Mouse (Mus musculus) embryonic stem cell, embryonic (primary cell): ENCODE measurements at regions not wholly inside any gene's neighbourhood (a gene's known extent, or its start where the extent isn't known, plus 50 kb on each side); places are given as distances from the start of the nearest gene placed in this dataset.

Experiments
- CTCF ChIA-PET, 4 experiments: fragments of 300-600 bp in 2 of 4; fragments of 350-600 bp in 2 of 4; sonication (Branson Sonifier 250); formaldehyde crosslinking; loops; one replicate each; lab custom pipeline; 2022; ENCODE audit warnings: inconsistent platforms in 2 of 4; lab: Charles Lee
- POLR2A ChIA-PET, 4 experiments: fragments of 300-600 bp in 2 of 4; fragments of 350-600 bp in 2 of 4; sonication (Branson Sonifier 250); formaldehyde crosslinking; loops; one replicate each; lab custom pipeline; 2022; ENCODE audit warnings: antibody characterized with exemption in 4 of 4, inconsistent platforms in 1 of 4; lab: Charles Lee

DNA sequence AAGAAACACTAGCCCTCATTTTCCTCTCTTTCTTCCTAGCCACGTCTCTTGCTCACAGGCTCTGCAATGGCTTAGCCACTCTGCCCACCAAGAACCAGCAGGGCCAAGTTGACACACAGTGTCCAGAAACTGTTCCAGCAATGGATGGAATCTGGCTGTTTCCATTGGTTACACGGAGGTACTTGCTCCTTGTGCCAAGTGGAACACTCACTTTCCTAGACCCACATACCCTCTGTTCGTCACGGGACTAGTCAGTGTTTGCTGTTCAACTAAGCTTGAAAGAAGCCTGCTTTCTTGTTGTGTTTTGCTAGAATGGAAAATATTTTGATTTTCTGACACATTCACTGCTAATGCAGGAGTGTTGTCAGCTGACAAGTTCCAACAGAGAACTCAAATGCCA is 575.7 kb upstream of the Gulo start:
- ChIA-PET CTCF (no interaction called here), POLR2A (no interaction called here)

DNA sequence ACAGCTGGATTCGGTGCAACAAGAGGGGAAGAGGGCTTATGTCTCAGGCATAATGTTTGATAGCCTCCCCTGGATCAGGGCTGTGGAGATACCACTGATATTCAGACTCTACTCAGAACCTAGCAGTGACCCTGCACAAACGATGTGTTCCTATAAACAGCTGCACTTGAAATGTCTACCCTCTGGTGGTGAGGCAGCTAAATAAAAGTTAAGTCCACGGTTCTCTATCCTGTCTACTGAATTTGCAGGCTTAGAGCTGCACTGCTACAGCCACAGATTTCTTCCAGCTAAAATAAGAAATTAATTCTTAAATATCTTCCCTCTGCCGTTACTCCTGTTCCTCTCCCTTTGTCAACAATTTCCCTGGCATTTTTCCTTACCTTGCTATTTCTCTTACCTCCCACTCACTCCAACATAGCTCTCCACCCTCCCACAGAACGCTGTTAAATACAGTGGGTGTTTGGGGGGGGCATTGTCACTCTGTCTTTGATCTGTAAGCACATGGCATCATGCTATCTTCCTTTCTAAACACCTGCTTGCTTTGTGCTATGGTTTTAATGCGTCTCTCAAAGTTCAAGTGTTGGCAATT is 571.0 kb upstream of the Gulo start:
- ChIA-PET POLR2A (no interaction called here), CTCF (no interaction called here)

DNA sequence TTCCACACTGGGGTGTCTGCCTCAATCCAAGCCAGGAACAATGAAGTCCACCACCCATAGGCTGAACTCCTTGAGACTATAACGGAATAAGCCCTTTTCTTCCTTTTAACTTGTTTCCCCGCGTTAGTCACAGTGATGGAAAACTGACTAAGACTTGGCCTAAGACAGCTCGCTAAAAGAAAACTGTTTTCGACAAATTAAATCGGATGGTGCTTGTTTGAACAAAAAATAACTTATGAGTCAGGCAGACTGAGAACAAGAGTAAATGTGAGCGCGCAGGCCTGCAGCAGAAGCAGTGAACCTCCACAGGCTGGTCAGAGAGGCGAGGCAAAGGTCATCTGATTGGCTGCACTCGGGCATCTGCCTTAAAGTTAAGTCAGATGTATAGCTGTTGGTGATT is 557.6 kb upstream of the Gulo start:
- ChIA-PET CTCF (no interaction called here), POLR2A (no interaction called here)

DNA sequence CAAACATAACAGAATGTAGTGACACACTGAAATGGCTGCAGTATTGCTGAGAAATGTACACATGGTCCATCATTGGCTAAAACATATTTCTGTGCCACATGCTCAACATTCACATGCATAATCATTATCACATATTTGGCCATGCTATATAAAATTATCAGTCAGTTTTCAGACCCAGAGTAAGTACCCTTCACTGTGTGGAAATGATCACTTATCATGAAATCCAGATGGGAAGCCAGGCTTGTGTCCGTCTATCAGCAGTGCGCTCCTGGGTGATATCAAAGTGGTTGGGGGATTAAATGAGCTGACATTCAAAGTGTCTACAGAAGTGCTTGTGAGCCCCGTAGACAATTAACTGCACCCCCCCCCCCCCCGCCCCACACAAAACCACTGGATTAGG is 553.7 kb upstream of the Gulo start:
- POLR2A ChIA-PET, result interaction anchor here in 1 of 4 experiments (0.6 kb wide), 1 partner anchor 237 kb away, joined by 4 read pairs; no protein-coding TSS in a partner anchor
- CTCF ChIA-PET, result interaction anchor here in 1 of 4 experiments (0.5 kb wide), 1 partner anchor 185 kb away, joined by 4 read pairs; no protein-coding TSS in a partner anchor

DNA sequence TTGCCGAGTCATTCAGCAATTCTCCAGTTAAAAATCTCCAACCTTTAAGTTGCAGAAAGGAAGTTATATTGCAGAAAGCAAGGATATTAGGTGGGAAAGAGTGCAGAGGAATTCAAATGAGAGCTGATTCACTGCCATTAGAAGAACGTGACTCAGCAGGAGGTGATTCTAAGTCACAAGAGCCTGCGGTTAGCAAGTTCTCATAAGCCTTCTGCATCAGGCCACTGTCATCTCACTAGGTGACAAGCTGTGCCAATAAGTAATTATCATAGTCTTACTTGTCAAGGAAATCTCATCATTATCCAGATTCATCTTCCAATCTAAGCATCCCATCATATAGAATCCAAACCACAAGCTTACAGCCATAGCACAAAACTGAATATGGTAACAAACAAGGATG is 552.7 kb upstream of the Gulo start:
- CTCF ChIA-PET, result no interaction called here
- POLR2A ChIA-PET, result no interaction called here

DNA sequence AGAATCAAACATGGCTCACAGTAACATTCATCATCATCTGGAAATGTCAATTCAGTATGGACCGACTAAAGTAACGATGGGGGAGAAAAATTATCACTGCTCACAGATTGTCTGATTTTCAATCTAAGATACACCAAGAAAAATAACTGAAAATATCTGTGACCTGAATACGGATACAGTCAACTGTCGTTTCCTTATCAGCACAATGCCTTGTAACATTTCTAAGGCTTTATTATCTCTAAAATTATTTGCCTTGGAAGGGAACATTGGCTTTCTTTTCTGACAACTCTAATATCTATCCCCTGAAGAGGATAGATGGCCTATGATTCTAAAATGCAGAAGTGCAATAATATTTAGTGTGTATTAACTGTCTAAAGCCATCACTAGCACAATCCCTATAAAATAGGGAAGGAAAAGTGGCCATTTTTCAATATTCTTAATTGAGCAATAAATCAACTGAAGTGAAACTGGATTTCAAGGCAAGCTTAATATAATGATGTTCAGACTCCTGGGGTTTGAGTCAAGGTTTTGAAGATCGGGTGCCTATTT is 552.1 kb upstream of the Gulo start:
- ChIA-PET POLR2A (no interaction called here), CTCF (interaction anchor here in 1 of 4 experiments (0.6 kb wide), 1 partner anchor 183 kb away, joined by 3 read pairs; no protein-coding TSS in a partner anchor)

DNA sequence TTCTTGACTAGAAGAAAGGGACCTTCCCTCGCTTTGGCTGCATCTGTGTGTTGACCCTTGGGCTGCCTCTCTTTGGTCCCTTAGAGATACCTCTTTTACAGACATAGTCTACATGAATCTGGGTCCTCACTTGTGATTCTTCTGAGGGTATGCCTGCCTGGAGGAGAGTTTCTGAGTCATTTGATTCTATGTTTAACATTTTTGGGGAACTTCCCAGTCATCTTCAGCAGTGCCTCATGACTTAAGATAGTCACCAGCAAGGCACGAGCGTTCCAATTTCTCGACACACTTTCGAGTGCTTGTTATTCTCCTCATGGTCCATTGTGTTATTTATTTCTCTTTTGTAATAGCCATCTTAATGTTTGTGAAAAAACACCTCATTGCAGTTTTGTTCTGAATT is 549.4 kb upstream of the Gulo start:
- CTCF ChIA-PET, result no interaction called here
- POLR2A ChIA-PET, result no interaction called here

DNA sequence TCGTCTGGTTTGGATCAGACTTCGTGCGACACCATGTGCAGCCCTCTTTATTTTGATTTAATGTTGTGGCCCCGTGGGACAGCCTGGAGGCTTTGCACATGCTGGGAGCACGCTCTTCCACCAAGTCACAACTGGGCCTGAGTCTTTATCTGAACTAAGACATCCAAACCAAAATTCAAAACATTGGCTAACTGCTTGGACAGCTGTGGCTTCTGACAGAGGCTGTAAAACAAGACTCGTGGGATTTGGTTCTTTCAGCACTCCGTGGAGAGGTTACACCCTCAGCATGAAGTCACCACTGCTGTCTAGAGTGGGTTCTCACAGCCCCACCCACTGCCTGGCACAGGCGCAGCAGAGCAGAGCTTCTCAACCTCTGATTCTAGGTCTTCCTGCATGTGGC is 548.6 kb upstream of the Gulo start:
- ChIA-PET POLR2A (no interaction called here), CTCF (no interaction called here)

DNA sequence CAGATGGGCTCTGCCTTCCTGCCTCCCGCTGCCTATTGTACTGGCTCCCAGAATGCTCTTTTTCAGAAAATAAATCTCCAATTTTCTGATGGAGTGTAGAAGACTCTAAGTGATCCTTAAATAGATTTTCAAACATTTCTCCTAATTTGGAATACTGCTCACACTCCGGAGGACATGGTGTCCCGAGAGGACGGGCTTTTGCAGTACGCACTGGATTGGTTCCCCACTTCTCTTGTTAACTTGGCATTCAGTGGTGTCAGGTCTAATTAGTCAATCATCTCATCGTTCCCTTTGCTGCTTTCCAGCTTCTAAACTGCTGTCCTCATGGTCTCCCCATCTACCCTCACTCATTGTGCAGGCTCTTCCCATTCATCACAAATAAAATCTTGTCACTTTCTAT is 529.5 kb upstream of the Gulo start:
- POLR2A ChIA-PET, result no interaction called here
- CTCF ChIA-PET, result no interaction called here

DNA sequence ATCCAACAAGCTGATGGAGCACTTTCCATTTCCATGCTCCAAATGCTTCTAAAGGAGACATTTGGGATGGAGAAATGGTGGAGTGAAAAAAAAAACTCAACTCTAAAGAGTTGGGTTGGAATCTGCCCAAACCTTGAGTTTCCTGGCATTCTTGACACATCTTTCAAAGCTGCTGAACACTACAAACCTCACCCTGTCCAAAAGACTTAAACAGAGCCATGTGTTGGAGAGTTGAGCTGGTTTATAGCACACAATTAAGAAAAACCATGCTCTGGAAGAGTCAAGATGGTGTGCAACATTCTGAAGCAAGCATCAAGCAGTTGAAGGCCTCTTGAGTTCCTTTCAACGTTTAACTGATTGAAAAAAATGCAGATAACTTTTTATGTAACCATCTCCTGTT is 525.7 kb upstream of the Gulo start:
- ChIA-PET CTCF (interaction anchor here in 1 of 4 experiments (0.5 kb wide), 1 partner anchor 259 kb away, joined by 4 read pairs; no protein-coding TSS in a partner anchor), POLR2A (interaction anchor here in 2 of 4 experiments (0.6 to 2.1 kb wide), 2 partner anchors 13 to 1033 kb away, joined by 4 read pairs; no protein-coding TSS in a partner anchor)

DNA sequence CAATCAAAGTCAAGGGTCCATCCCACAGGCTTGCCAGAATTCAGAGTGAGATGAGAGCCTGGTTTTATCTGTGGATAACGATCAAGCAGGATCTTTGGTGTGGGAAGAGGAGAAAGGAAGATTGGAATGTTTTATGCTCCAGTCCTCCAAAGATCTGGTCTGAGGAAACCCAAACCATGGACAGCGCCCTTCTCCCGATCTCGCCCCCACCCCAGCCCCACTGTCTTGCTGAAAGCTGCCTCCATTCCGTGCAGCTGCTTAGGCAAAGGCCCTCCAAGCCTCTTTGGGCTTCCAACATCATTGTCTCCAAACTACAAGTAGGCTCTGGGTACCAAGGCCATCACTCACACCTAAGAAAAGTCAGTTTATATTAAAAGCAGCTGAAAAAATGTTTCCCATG is 519.1 kb upstream of the Gulo start:
- ChIA-PET POLR2A (no interaction called here), CTCF (no interaction called here)

DNA sequence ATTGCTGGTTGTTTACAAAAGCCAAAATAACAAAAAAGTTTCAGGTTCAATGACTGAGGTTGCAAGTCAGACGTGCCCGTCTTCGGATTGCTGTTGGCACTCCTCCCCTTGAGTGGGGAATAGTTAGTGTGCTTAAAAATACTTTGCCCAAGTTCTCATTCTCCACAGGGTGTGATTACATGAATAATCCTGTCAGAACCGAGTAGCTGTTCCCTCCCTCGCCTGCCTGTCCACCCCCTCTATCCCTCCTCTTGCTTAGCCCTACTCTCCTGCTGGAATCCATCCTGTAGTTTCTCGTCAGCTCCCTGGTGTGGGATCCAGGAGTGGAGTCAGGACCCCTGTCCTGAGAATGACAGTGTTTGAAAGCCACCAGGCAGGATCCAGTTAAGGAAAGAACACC is 518.1 kb upstream of the Gulo start:
- POLR2A ChIA-PET, result no interaction called here

DNA sequence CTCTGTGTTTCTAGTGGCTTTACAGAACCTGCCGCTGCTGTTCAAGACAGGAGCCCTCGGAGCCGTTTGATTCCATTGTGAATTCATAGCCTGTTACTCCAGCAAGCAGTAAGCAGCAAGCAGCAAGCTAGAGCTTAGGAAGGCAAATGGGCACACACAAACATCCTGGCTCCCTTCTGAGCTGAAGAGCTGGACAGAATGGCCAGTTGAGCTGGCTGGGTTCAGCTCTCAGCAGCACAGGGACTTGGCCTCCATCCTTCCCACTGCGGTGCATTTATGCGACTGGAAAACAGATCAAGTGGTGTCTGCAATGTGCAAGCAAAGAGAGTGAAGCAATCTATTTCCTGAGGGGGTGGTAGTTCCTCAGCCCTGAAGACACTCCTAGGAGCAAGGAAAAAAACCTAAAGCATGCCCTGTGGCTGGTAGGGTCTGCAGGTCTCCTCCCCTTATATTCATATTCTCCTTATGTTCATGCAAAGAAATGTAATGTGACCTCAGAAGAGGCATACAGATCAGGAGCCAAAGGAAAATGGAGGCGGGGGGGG is 513.9 kb upstream of the Gulo start:
- ChIA-PET POLR2A (no interaction called here), CTCF (no interaction called here)

More for the DNA sequence above, 518.1 kb upstream of the Gulo start:
- CTCF ChIA-PET, result no interaction called here

DNA sequence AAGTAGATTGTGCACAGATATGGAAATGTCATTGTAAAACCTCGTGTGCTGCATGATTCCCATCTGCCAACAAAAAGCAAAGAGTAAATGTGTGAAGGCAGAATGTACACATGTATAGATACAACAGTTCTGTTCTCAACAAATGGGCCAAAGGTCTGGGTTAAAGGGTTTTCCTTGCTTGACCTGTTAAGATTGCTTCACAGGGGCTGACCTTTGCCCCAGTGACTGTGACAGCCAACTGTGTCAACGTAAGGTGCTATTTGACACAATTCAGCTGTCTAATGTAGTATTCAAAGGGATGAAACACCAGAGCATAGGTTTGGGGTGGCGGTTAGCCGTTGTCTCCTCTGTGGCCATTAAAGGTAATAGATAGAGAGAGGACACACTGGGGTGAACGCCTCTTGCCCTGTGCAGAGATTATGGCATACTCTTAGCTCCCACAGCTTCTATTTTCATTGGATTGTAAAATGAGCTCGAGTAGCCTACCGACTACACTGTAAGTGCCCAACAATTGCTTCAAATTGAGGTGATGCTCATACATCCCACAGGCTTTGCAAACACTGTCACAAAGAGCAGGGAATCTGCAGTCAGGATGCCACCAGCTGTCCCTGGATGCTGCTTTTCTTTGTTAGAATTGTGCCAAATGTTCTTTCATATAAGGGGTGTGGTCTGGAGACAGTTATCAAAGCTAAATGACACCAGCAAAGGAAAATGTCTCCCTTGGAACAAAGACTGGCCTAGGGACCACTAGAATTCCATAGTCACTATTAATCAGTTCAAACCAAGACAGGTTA is 513.0 kb upstream of the Gulo start:
- CTCF ChIA-PET, result no interaction called here
- POLR2A ChIA-PET, result no interaction called here

DNA sequence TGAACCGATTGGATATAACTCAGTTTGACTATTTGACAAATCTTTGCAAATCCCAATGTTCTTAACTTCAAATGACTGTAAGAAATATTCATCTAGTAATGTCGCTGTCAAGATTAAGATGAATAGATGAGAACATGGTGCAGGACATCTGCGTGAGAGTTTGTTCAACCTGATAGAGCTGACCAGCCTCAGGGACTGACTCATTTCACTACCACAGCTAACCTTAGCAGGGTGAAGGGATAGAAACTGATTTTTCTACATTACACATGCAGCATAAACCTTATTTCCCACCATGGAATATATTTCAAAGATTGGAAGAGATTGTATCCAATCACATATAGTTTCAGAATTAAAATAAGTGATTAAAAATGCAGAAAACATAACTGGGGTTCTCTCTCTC is 507.8 kb upstream of the Gulo start:
- ChIA-PET CTCF (interaction anchor here in 1 of 4 experiments (0.5 kb wide), 1 partner anchor 274 kb away, joined by 8 read pairs; no protein-coding TSS in a partner anchor), POLR2A (interaction anchor here in 1 of 4 experiments (0.5 kb wide), 1 partner anchor 1876 kb away, joined by 3 read pairs; no protein-coding TSS in a partner anchor)

DNA sequence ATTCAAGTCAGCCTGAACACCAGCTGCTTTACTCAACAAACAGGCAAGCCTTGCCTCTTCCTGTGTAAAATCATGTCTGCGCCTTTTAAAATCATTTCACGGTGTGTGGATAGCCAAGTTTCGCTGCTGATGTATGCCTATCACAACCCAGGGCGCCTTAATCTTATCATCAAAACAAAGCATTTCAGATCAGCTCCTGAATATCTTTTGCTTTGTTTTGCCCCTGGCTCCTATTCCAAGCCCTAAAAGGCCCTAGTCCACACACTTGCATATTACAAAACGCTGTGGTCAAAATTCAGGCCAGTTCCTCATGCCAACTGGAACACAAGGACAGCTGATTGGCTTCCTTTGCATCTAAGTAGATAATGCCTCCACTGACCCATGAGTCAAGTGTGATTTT is 501.7 kb upstream of the Gulo start:
- ChIA-PET POLR2A (no interaction called here), CTCF (no interaction called here)

DNA sequence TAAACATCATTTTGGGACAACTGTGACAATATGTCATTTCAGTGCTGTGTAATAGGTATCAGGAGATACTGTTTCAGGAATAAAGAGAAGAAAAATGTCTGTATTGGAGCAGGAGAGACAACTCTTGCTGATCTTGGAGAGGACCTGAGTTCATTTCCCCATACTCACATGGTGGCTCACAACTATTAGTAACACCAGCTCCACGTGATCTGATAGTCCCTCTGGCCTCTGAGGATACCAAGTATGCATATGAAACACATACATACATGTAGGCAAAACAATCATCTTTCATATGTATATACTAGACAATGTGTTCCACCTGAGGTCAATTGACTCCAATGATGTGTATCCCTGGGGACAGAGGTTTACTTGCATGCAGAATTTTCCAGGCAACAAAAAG is 501.2 kb upstream of the Gulo start:
- ChIA-PET POLR2A (interaction anchor here in 1 of 4 experiments (1.7 kb wide), 1 partner anchor 10 kb away, joined by 4 read pairs; no protein-coding TSS in a partner anchor), CTCF (no interaction called here)

DNA sequence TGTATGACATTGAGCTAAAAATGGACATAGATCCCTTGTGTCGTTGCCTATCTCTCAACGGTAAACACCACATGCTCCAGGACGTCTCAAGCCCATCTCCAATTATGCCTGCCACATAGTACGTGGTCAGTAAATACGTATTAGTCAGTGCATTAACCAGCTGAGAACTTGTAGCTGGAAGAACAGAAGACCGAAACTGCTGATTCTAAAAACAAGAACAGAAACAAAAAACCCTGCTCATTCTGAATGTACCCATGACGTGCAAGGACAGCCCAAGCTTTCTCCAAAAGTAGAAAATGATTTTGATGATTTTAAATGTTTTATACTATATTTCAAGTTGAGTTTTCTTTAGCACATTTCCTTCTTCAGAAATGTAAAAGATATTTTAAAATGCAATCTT is 500.7 kb upstream of the Gulo start:
- ChIA-PET POLR2A (interaction anchor here in 1 of 4 experiments (1.7 kb wide), 1 partner anchor 9 kb away, joined by 4 read pairs; no protein-coding TSS in a partner anchor), CTCF (no interaction called here)

DNA sequence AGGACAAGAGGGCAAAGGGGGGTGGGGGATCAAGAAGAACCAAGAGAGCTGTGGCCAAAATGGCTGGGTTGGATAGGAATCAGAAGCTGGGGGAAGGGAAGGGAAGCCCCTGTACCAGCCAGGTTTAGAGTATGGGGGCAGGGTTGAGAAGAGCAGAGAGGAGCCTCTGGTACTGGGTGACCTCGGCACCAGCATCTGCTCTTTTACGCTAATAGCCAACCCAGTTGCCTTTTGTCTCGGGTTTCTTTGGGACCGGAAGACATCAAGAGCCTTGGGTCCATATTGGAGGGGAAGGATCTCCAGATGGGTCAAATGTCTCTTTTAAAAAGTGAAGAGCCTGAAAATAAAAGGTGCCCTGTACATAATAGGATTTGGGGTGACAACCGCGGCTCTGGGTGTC is 493.0 kb upstream of the Gulo start:
- ChIA-PET POLR2A (no interaction called here), CTCF (interaction anchor here in 1 of 4 experiments (0.6 kb wide), 1 partner anchor 24 kb away, joined by 3 read pairs; no protein-coding TSS in a partner anchor)

DNA sequence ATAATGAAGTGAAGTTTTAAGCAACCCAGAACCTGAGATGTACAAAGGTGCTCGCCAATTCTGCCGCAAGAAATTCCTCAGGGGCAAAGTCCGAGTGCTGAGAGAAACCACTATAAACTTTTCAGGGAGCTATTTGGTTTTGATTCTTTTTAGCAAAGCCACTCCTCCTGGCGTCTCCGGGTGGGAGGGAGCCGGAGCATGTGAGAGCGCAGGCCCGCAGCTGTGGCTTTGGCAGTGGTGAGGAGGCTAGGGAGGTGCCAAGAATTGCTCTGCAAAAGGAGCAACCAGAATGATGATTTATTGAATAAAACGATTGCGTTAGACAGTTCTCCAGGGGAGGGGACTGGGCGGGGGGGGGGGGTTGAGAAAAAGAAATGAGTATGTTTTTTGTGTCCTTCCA is 490.9 kb upstream of the Gulo start:
- CTCF ChIA-PET, result interaction anchor here in 1 of 4 experiments (1.3 kb wide), 1 partner anchor 285 kb away, joined by 3 read pairs; no protein-coding TSS in a partner anchor
- POLR2A ChIA-PET, result interaction anchor here in 1 of 4 experiments (0.6 to 1.4 kb wide), 3 partner anchors 10 to 1557 kb away, joined by 3 to 5 read pairs (median 4); no protein-coding TSS in a partner anchor
